Mouse (Mus musculus) embryonic facial prominence, embryonic 14.5 days (tissue): ENCODE results near the gene 1700001K19Rik. TPM values are rescaled to one million over a fixed set of nuclear protein-coding genes. Genes with fewer than 3 reads are reported as not detected.
"Not testable (repeated sequence)": the region's sequence is repeated elsewhere in the genome, so short reads cannot be mapped to it uniquely, and the experiment has no call there.

Experiments
- ATAC-seq: fragments of 200-750 bp; cut with Nextera tagmentation; 2 replicates; pipeline ENCODE4 v1.8.0; 2017; ENCODE audit warnings: low read depth, moderate number of reproducible peaks, moderate TSS enrichment
- DNase-seq: peaks from one replicate; pipeline ENCODE4 v3.0.0-alpha.2; 2015; ENCODE audit warnings: low spot score
- H3K27ac ChIP-seq: fragments of 300-500 bp; sonication (generic); replicated peaks from 2 replicates; pipeline ENCODE4 v1.5.1; 2014; ENCODE audit warnings: low read depth, mild to moderate bottlenecking, low read length, moderate library complexity
- H3K27me3 ChIP-seq: fragments of 300-500 bp; sonication (generic); replicated peaks from 2 replicates; pipeline ENCODE4 v1.6.1; 2014; ENCODE audit warnings: low read length; ENCODE audit not compliant: control insufficient read depth, insufficient read depth
- H3K36me3 ChIP-seq: fragments of 300-500 bp; sonication (generic); 2 replicates; pipeline ENCODE4 v1.6.1; 2014; ENCODE audit warnings: low read length, mixed read lengths; ENCODE audit not compliant: control insufficient read depth, insufficient read depth
- H3K4me1 ChIP-seq: fragments of 300-500 bp; sonication (generic); 2 replicates; pipeline ENCODE4 v1.6.1; 2014; ENCODE audit warnings: antibody characterized with exemption, low read length; ENCODE audit not compliant: control insufficient read depth, insufficient read depth
- H3K4me2 ChIP-seq: fragments of 300-500 bp; sonication (generic); 2 replicates; pipeline ENCODE4 v1.6.1; 2014; ENCODE audit warnings: low read depth, mild to moderate bottlenecking, low read length, moderate library complexity, mixed read lengths
- H3K4me3 ChIP-seq: fragments of 300-500 bp; sonication (generic); 2 replicates; pipeline ENCODE4 v1.5.1; 2014; ENCODE audit warnings: low read depth, mild to moderate bottlenecking, low read length
- H3K9ac ChIP-seq: fragments of 300-500 bp; sonication (generic); 2 replicates; pipeline ENCODE4 v1.6.1; 2014; ENCODE audit warnings: low read depth, mild to moderate bottlenecking, low read length, moderate library complexity, mixed read lengths
- H3K9me3 ChIP-seq: fragments of 300-500 bp; sonication (generic); 2 replicates; pipeline ENCODE4 v1.6.1; 2016; ENCODE audit warnings: low read length; ENCODE audit not compliant: control insufficient read depth
- WGBS: fragments of 180-500 bp; shearing (Covaris S2); extraction: QIAGEN DNeasy Blood & Tissue Kit; methylation state at CpG from one replicate; pipeline ENCODE4 v1.1.7; 2014; 5-methylcytosine and 5-hydroxymethylcytosine counted together
- polyA plus RNA-seq: library from polyadenylated mRNA; unstranded; fragments of >200 nt; fragmentation: Nextera tagmentation; extraction: Ambion mirVana; gene quantifications from 2 replicates; pipeline ENCODE4 v1.2.1, GENCODE M21; 2014

The 1700001K19Rik gene
- polyA plus RNA-seq, 1 experiment from 2014 or later: not detected

DNA sequence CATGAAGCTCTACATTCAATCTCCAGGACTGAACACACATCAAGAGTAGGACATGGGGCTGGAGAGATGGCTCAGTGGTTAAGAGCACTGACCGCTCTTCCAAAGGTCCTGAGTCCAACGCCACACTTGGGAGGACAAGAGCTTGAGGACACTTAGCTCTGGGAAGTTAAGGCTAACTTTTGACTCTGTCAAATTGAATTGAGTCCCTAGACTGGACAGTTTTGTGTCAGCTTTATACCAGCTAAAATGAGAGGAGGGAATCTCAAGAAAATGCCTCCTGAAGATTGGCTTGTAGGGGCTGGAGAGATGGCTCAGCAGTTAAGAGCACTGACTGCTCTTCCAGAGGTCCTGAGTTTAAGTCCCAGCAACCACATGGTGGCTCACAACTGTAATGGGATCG lies 6.5 kb upstream of the 1700001K19Rik start:
- H3K27me3 ChIP-seq, H3K9me3 ChIP-seq, H3K4me3 ChIP-seq, H3K4me1 ChIP-seq, H3K27ac ChIP-seq, H3K9ac ChIP-seq, ATAC-seq, DNase-seq, H3K4me2 ChIP-seq: not testable (repeated sequence)
- WGBS: 92% methylated on average over 3 of the region's 3 CpGs
- peaks cover 44% of the 10 kb centered on the region for H3K36me3 ChIP-seq

- ATAC-seq (peak; percentile 72), DNase-seq (peak; percentile 90)
- no peak overlapping the region for H3K4me2 ChIP-seq
- H3K27me3 ChIP-seq: no peaks in the 10 kb centered on the region
- no peak overlapping the region for H3K4me3 ChIP-seq
- H3K4me1 ChIP-seq: no peaks in the 10 kb centered on the region
- 53% methylated on average over 12 of the region's 12 CpGs for WGBS
- H3K36me3 ChIP-seq: peaks cover 38% of the 10 kb centered on the region
- no peak overlapping the region for H3K27ac ChIP-seq
- H3K9me3 ChIP-seq: no peaks in the 10 kb centered on the region
- H3K9ac ChIP-seq: no peak overlapping the region
These were observed 5.7 kb upstream of the 1700001K19Rik start for GRCm38 (mm10) chr12:110687894-110688734.

DNA sequence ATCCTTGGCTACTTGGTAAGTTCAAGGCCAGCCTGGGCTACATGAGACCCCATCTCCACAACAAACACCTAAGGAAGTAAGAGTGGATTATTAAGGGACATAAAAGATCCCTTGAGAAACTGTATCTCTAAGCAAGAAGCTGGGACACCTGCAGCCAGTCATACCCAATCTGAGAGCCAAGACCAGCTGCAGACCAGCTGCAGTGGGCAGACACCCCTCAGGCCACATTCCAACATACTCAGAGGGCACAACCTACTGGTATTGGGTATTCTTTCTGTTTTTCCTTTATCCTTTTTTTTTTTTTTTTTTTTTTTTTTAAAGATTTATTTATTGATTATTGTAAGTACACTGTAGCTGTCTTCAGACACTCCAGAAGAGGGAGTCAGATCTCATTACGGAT lies 1.2 kb upstream of the 1700001K19Rik start:
- Histone ChIP-seq H3K36me3 (0 out of 2 replicates have a peak, but pooled peaks cover 6% of the 10 kb centered on the region), H3K27ac (no peak overlapping the region), H3K27me3 (no peaks in the 10 kb centered on the region), H3K9ac (no peak overlapping the region), H3K9me3 (no peaks in the 10 kb centered on the region), H3K4me2 (no peak overlapping the region), H3K4me1 (no peaks in the 10 kb centered on the region), H3K4me3 (no peak overlapping the region)
- DNase-seq (no peak), ATAC-seq (no peak)
- WGBS: no CpG with 5 or more reads among the region's 1 CpGs

DNA sequence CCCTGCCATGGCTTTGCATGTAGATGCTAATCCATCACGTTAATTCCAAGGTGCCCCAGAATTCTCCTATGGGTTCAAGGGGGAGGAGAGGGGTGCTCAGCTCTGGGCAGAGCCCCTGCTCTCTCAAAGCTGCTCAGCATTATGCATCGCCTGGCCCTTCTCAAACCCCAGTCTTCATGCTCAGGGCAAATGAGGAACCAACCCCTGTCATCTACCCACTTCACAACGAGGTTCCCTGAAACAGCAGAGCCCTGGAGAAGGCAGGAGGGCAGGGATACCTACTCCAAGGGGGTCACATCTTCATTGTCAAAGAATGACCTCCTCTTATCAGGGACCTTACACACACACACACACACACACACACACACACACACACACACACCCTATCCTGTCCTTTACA lies 541 bp downstream of the 1700001K19Rik start:
- H3K27ac ChIP-seq: no peak overlapping the region
- H3K4me2 ChIP-seq: no peak overlapping the region
- WGBS: 58% methylated on average over 3 of the region's 3 CpGs
- no peaks in the 10 kb centered on the region for H3K27me3 ChIP-seq
- no peak for ATAC-seq
- no peaks in the 10 kb centered on the region for H3K9me3 ChIP-seq
- no peak for DNase-seq
- H3K9ac ChIP-seq: no peak overlapping the region
- 0 out of 2 replicates have a peak, but pooled peaks cover 5% of the 10 kb centered on the region for H3K36me3 ChIP-seq
- no peaks in the 10 kb centered on the region for H3K4me1 ChIP-seq
- H3K4me3 ChIP-seq: no peak overlapping the region

- WGBS: 28% methylated on average over 7 of the region's 7 CpGs
- Histone ChIP-seq H3K36me3 (no peaks in the 10 kb centered on the region), H3K9me3 (no peaks in the 10 kb centered on the region), H3K27ac (no peak overlapping the region), H3K4me1 (no peaks in the 10 kb centered on the region), H3K4me3 (no peak overlapping the region), H3K9ac (no peak overlapping the region), H3K4me2 (no peak overlapping the region), H3K27me3 (no peaks in the 10 kb centered on the region)
- 0 out of 2 replicates have a peak, but pooled peaks have one; percentile 17 for ATAC-seq
- peak; percentile 58 for DNase-seq
These were observed 1.2 kb downstream of the 1700001K19Rik start for GRCm38 (mm10) chr12:110681191-110681590.

GRCm38 (mm10) chr12:110674243-110674642 lies 8.2 kb downstream of the 1700001K19Rik start:
- WGBS: 47% methylated on average over 5 of the region's 5 CpGs
- Histone ChIP-seq H3K4me2 (no peak overlapping the region), H3K9ac (no peak overlapping the region), H3K27me3 (no peaks in the 10 kb centered on the region), H3K4me1 (no peaks in the 10 kb centered on the region), H3K36me3 (peaks cover 3% of the 10 kb centered on the region; the same call in 1 of the 2 replicates), H3K27ac (no peak overlapping the region), H3K4me3 (no peak overlapping the region), H3K9me3 (no peaks in the 10 kb centered on the region)
- ATAC-seq (no peak), DNase-seq (no peak)

- 91% methylated on average over 13 of the region's 13 CpGs for WGBS
These were observed 14.8 kb downstream of the 1700001K19Rik start for GRCm38 (mm10) chr12:110667466-110668077.

GRCm38 (mm10) chr12:110661746-110662145 lies 20.7 kb downstream of the 1700001K19Rik start:
- DNase-seq: no peak

More at GRCm38 (mm10) chr12:110667466-110668077, 14.8 kb downstream of the 1700001K19Rik start:
- Histone ChIP-seq H3K4me3 (no peak overlapping the region), H3K9me3 (no peaks in the 10 kb centered on the region), H3K4me2 (no peak overlapping the region), H3K27ac (no peak overlapping the region), H3K4me1 (no peaks in the 10 kb centered on the region), H3K36me3 (peaks cover 69% of the 10 kb centered on the region), H3K9ac (no peak overlapping the region), H3K27me3 (no peaks in the 10 kb centered on the region)
- no peak for ATAC-seq
- DNase-seq: no peak

More at GRCm38 (mm10) chr12:110661746-110662145, 20.7 kb downstream of the 1700001K19Rik start:
- WGBS: 94% methylated on average over 14 of the region's 14 CpGs
- no peak for ATAC-seq
- Histone ChIP-seq H3K9ac (no peak overlapping the region), H3K27ac (no peak overlapping the region), H3K27me3 (no peaks in the 10 kb centered on the region), H3K4me3 (no peak overlapping the region), H3K36me3 (peaks cover 100% of the 10 kb centered on the region), H3K9me3 (no peaks in the 10 kb centered on the region), H3K4me2 (no peak overlapping the region), H3K4me1 (no peaks in the 10 kb centered on the region)
